Mouse (Mus musculus): Measurements from ENCODE around the gene Fam184b.

- TF ChIP-seq CTCF (conservative IDR thresholded peaks at IDR 0.05; ENCODE audit: low read length) (no peak), POU5F1 (IDR thresholded peaks at IDR 0.05; ENCODE audit: borderline replicate concordance, low read length) (no peak)
Measured at GRCm38 (mm10) chr5:45683388-45683787, 44.0 kb upstream of the Fam184b start.

All from E14TG2a.4 (cell line).